Mouse (Mus musculus) T-helper 17 cell (primary cell): ENCODE measurements around the gene Tubb4a.

Experiments
- in situ Hi-C, 2 experiments: fragments of 300-600 bp; cut with MboI, MseI; formaldehyde crosslinking; loops; 1 replicate in 1 of 2; 2 replicates in 1 of 2; pipeline ENCODE4 v1.15.1; 2025; ENCODE audit warnings: high pct_unique_total_duplicates in 2 of 2

Tubb4a gene

GRCm38 (mm10) chr17:57102276-57102675 lies 14.7 kb upstream of the Tubb4a start:
- in situ Hi-C loops = loop anchor here in 1 of 2 experiments (5.0 kb wide), 1 partner anchor 215 kb away; no protein-coding TSS in a partner anchor

GRCm38 (mm10) chr17:57099629-57100325 lies 12.2 kb upstream of the Tubb4a start:
- in situ Hi-C loops = loop anchor here in 1 of 2 experiments (5.0 kb wide), 2 partner anchors 68 to 218 kb away; no protein-coding TSS in a partner anchor

DNA sequence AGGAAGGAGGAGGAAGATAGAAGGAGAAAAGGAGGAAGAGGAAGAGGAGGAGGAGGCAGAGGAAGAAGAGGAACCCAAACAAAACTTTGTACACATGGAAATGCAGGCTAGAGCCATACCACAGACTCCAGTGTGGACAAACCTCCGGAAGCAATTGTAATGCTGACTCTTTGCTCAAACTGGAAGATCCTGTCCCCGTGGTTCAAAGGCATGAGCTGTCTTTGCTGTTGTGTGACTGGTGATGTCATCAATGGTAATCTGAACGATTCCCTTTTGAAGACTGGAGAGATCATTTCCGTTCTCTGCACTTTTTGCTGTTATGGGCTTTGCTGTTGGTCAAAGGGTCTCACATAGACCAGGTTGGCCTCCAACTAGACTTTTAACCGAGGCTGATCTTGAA lies 10.7 kb upstream of the Tubb4a start:
- in situ Hi-C loops = loop anchor here in 1 of 2 experiments (5.0 kb wide), 1 partner anchor 69 kb away; no protein-coding TSS in a partner anchor

DNA sequence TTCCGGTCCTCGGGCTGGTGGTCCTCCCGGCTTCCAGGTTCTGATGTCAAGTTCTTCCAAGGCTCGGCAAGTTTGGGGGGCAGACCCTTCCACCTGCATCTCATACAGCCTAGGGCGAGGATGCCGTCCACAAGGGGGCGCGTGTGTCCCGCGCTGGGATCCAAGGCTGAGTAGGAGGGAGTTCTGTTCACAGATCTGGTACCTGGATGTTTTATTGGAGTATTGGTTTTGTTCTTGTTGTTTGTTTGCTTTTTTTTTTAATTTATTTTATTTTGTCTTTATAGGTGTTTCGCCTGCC lies 9.0 kb upstream of the Tubb4a start:
- in situ Hi-C loops = loop anchor here in 1 of 2 experiments (5.0 kb wide), 1 partner anchor 71 kb away; no protein-coding TSS in a partner anchor

- in situ Hi-C loops = loop anchor here in 1 of 2 experiments (5.0 kb wide), 1 partner anchor 71 kb away; no protein-coding TSS in a partner anchor
Observed at GRCm38 (mm10) chr17:57095855-57096622, 8.5 kb upstream of the Tubb4a start.

- in situ Hi-C loops = loop anchor here (5.0 kb wide), 3 partner anchors 73 to 243 kb away; no protein-coding TSS in a partner anchor
Observed at GRCm38 (mm10) chr17:57094222-57094621, 6.6 kb upstream of the Tubb4a start.

GRCm38 (mm10) chr17:57085970-57086757 lies 1.4 kb downstream of the Tubb4a start:
- in situ Hi-C loops = no loop called here

DNA sequence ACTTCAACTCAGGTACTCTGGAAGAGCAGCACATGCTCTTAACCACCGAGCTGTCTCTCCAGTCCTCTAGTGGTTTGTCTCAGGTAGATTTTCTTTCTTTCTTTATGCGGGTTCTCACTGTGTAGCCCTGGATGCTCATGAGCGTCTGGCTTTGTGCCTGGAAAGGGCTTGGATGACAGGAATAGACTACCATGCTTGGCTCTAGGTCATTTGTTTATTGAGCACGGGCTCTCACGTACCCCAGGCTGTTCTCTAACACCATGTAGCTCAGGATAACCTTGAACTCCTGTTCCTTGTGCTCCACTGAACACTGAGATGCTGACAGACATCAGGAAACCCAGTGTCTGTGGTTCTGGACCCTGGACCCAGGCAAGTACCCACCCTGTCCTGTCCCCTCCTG lies 5.1 kb downstream of the Tubb4a start:
- in situ Hi-C loops = no loop called here

DNA sequence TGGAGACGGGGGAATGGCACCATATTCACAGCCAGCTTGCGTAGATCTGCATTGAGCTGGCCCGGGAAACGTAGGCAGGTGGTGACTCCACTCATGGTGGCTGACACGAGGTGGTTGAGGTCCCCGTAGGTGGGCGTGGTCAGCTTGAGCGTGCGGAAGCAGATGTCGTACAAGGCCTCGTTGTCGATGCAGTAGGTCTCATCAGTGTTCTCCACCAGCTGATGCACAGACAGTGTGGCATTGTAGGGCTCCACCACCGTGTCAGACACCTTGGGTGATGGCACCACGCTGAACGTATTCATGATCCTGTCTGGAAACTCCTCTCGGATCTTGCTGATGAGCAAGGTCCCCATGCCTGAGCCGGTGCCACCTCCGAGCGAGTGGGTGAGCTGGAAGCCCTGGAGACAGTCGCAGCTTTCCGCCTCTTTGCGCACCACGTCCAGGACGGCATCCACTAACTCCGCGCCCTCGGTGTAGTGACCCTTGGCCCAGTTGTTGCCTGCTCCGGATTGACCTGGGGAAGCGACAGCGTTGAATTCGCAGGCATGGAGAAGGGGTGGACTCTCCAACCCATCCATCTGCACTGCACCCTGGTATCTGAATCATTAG lies 6.2 kb downstream of the Tubb4a start:
- in situ Hi-C loops = no loop called here

GRCm38 (mm10) chr17:57079919-57080318 lies 7.7 kb downstream of the Tubb4a start:
- in situ Hi-C loops = no loop called here

DNA sequence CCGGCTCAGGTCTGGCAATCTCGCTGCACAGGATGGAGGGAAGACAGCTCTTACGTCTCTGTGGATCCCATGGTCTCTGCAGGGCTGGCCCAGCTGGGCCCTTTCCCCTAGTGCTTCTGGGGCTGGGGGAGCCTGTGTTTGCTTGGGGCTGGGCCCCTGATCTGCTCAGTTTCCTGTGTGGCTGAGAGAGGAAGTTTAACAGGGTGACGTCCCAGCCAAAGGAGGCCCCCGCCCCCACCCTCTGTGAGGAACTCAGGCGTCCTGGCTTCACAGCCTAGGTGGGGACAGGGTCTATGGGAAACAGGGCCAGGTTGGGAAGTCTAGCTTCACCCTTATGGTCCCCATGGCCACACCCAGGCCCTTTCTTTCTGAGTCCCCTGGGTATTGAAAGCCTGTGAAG lies 9.2 kb downstream of the Tubb4a start, which contains the start of gene Dennd1c:
TSS of gene Dennd1c (minus strand) at position 179 of the 400 bp plus-strand sequence.
- in situ Hi-C loops = no loop called here

GRCm38 (mm10) chr17:57076916-57077315 lies 10.7 kb downstream of the Tubb4a start:
- in situ Hi-C loops = no loop called here

DNA sequence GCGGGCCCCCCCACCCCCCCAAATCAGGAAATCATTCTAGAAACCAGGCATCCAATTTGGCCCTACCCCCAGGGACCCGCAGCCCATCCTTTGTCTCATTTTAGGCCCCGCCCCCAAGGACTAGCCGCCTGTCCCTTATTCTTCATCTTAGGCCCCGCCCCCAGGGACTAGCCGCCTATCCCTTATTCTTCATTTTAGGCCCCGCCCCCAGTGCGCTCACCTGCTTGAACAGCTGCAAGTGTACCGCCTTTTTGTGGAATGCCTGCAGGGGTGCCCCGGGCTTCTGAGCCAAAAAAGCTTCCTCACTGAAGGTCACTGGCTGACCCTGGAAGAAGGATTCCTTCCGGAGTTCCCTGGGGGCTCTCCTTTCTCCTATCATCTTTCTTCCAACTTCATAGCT lies 16.9 kb downstream of the Tubb4a start:
- in situ Hi-C loops = no loop called here

DNA sequence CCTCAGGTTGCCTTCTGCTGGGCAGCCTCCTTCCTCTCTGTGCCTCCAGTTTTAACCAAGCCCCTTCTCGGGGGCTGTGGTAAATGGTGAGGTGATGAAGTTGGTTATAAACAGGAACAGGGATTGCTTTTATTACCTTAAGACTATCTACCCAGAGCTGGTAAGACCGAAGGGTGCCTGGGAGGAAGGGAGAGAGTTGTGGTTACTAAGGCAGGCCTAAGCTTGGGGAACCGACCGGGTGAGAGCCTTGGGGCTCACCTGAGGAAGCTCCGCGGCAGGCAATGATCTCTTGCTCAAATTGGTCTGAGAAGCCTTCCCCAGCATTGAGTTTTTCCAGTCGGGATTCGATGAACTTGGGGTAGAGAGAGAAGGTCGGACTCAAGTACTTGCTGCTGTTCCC lies 17.3 kb downstream of the Tubb4a start:
- in situ Hi-C loops = no loop called here

DNA sequence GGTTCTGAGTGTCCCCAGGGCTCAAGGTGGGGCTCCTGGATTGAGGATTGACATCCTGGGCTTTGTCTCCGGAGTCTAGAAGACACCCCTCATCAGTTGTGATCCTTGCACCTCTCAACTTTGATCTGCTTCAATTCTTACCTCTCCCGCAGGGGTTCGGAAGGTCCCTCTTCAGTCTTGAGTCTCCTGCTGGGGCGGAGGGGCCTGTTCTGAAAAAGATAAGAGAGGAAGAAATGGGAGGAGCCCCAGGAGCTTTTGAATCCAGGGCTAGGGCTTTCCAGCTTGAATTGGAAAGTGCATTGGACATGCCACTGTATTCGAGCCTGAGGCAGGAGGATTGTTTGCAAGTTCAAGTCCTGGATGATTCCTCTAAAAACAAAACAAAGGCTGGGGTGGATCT lies 20.7 kb downstream of the Tubb4a start:
- in situ Hi-C loops = no loop called here

DNA sequence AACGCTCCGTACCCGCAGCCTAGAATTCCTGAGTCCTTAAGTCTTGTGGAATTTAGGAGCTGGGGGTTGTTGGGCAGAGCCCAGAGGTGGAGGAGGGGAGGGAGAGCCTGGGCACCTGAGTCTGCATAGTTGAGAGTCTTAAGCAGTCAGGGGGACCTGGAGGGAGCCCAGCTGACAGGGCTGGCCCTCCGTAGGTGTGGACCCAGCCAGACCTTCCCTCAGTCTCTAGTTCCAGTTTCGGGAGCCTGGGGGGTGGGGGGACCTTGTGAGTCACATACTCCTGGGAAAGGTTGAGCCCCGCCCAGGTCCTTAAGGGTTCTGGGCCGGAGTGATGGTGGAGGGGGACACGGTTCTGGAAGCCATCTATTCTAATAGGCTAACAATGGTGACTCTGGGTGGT lies 24.6 kb downstream of the Tubb4a start:
- in situ Hi-C loops = no loop called here

DNA sequence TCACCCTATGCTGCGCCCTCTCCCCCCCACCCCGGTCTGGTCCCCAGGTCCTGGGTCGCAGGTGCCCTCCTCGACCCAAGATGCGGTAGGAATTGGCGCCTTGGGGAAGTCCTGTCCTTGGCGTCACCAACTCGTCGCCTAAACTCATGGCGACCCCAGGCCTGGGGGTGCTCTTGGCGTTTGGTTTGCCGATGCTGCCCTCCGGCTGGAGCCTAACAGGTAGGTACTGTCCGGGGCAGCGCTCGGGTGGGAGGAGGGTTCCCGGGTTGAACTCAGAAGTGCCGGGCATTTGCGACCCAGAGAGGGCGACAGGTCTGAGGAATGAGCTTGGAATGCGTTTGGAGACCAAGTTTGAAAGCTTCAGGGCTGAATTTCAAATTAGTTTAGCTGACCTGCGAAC lies 25.0 kb downstream of the Tubb4a start:
- in situ Hi-C loops = no loop called here

- in situ Hi-C loops = no loop called here
Observed at GRCm38 (mm10) chr17:57062011-57062521, 25.5 kb downstream of the Tubb4a start.

DNA sequence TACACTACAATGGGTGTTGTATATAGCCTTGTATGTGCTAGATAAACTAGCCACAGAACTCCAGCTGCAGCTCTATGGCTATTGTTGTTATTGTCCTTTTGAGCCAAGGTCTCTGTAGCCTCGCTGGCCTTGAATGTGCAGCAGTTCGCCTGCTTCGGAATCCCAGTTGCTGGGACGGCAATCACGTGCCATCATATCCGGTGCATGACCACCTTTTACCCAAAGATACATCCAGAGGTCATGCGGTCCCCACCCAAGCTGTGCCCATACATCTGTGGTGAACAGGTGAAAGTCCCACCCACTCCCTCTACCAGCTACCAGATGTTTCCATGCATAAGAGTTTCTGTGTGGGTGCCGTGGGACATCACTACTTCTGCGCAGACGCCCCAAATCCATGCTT lies 26.5 kb downstream of the Tubb4a start:
- in situ Hi-C loops = no loop called here

- in situ Hi-C loops = no loop called here
Observed at GRCm38 (mm10) chr17:57060231-57060801, 27.3 kb downstream of the Tubb4a start.

DNA sequence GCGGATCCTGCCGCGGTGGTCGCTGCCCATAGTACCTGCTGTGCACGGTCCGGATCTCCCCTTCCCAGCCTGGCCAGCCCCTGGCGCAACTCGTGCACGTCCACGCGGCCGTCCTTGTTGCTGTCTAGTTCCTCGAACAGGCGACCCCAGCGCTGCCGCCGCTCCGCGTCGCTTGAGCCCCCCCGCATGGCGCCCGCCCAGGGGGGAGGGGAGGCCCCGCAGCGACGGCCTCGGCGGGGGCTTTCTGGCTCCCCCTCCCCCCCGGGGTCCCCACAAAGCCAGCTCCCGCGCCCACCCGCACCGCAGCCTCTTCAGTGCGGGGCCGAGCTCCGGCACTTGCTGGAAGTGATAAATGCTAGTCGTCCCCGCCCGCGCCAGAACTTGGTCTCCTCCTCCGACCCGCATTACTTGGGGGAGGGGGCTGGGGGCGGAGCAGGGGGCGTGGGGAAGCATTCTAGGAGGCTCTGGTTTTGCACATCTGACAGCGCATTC lies 28.1 kb downstream of the Tubb4a start, which contains the start of gene Slc25a23:
TSS of gene Slc25a23 (minus strand) at position 378 of the 492 bp plus-strand sequence.
- in situ Hi-C loops = no loop called here
